Mouse (Mus musculus) stomach, embryonic 16.5 days (tissue): ENCODE data around the gene Atp6v1c2. TPM values are rescaled to one million over a fixed set of nuclear protein-coding genes. Genes with fewer than 3 reads are reported as not detected.
A peak's percentile ranks its signal among the peaks of the same experiment; 100 is the strongest.

Experiments used
- ATAC-seq: fragments of 200-750 bp; cut with Nextera tagmentation; 2 replicates; pipeline ENCODE4 v1.8.0; 2017; ENCODE audit warnings: moderate number of reproducible peaks, moderate TSS enrichment; ENCODE audit not compliant: insufficient read depth, low FRiP score
- H3K27ac ChIP-seq: fragments of 300-500 bp; sonication (generic); 2 replicates; pipeline ENCODE4 v1.5.1; 2014; ENCODE audit warnings: low read length
- H3K27me3 ChIP-seq: fragments of 300-500 bp; sonication (generic); 2 replicates; pipeline ENCODE4 v1.6.1; 2014; ENCODE audit warnings: low read length, control low read depth, mixed read lengths; ENCODE audit not compliant: control insufficient read depth, insufficient read depth
- H3K36me3 ChIP-seq: fragments of 300-500 bp; sonication (generic); 2 replicates; pipeline ENCODE4 v1.6.1; 2014; ENCODE audit warnings: low read length; ENCODE audit not compliant: control insufficient read depth, insufficient read depth
- H3K4me1 ChIP-seq: fragments of 300-500 bp; sonication (generic); 2 replicates; pipeline ENCODE4 v1.6.1; 2014; ENCODE audit warnings: low read length, control low read depth, mixed read lengths; ENCODE audit not compliant: control insufficient read depth, insufficient read depth
- H3K4me2 ChIP-seq: fragments of 300-500 bp; sonication (generic); 2 replicates; pipeline ENCODE4 v1.6.1; 2014; ENCODE audit warnings: low read depth, low read length, mixed read lengths
- H3K4me3 ChIP-seq: fragments of 300-500 bp; sonication (generic); replicated peaks from 2 replicates; pipeline ENCODE4 v1.5.1; 2014; ENCODE audit warnings: mild to moderate bottlenecking, low read length
- H3K9ac ChIP-seq: fragments of 300-500 bp; sonication (generic); 2 replicates; pipeline ENCODE4 v1.6.1; 2014; ENCODE audit warnings: low read length
- H3K9me3 ChIP-seq: fragments of 300-500 bp; sonication (generic); replicated peaks from 2 replicates; pipeline ENCODE4 v1.6.1; 2016; ENCODE audit warnings: low read length, control low read depth; ENCODE audit not compliant: control insufficient read depth
- WGBS: fragments of 180-500 bp; shearing (Covaris S2); extraction: QIAGEN DNeasy Blood & Tissue Kit; methylation state at CpG from one replicate; pipeline ENCODE4 v1.1.7; 2014; 5-methylcytosine and 5-hydroxymethylcytosine counted together
- microRNA-seq: library from miRNA; unstranded; fragments of <30 nt; microRNA quantifications from one replicate; pipeline ENCODE4, GENCODE M21; 2016
- polyA plus RNA-seq: library from polyadenylated mRNA; unstranded; fragments of >200 nt; fragmentation: Nextera tagmentation; extraction: Ambion mirVana; gene quantifications from 2 replicates; pipeline ENCODE4 v1.2.1, GENCODE M21; 2015

Gene Atp6v1c2
- polyA plus RNA-seq, 1 experiment from 2014 or later = 0.88 TPM

GRCm38 (mm10) chr12:17235535-17236313 is 93.4 kb downstream of the Atp6v1c2 start:
- 40% methylated on average over 11 of the region's 11 CpGs for WGBS
- Histone ChIP-seq H3K4me2 (no peak overlapping the region), H3K4me3 (no peak overlapping the region), H3K9me3 (no peaks in the 10 kb centered on the region), H3K9ac (no peak overlapping the region), H3K27ac (no peak overlapping the region), H3K4me1 (no peaks in the 10 kb centered on the region), H3K36me3 (no peaks in the 10 kb centered on the region), H3K27me3 (no peaks in the 10 kb centered on the region)
- ATAC-seq = no peak

Small RNA genes lying within 50 kb of the gene (microRNA-seq; reads per million reads assigned to microRNA genes)
- gene Mir3066 = 12.2 reads per million, percentile 33 among the genes with 10 or more reads in this experiment

Other genes starting within 250 kb of the Atp6v1c2 start
- 0.34 and 0.50 TPM in 2 replicates for gene Kcnf1, start 152.5 kb downstream of the Atp6v1c2 start, polyA plus RNA-seq
- 654 and 661 TPM in 2 replicates for gene Pdia6, start 62.8 kb downstream of the Atp6v1c2 start, polyA plus RNA-seq
- gene Nol10, start 19.1 kb upstream of the Atp6v1c2 start, polyA plus RNA-seq = 17.0 and 18.3 TPM in 2 replicates
- gene Odc1, start 215.4 kb upstream of the Atp6v1c2 start, polyA plus RNA-seq = 151 and 158 TPM in 2 replicates